Mouse (Mus musculus) heart, adult 9 months (tissue): Measurements from ENCODE around the gene Elmod3.

ENCODE experiments used
- DNase-seq, 2 experiments: peaks; one replicate each; pipeline ENCODE4 v3.0.0; 2022; ENCODE audit warnings: low spot score in 2 of 2

Elmod3 gene

DNA sequence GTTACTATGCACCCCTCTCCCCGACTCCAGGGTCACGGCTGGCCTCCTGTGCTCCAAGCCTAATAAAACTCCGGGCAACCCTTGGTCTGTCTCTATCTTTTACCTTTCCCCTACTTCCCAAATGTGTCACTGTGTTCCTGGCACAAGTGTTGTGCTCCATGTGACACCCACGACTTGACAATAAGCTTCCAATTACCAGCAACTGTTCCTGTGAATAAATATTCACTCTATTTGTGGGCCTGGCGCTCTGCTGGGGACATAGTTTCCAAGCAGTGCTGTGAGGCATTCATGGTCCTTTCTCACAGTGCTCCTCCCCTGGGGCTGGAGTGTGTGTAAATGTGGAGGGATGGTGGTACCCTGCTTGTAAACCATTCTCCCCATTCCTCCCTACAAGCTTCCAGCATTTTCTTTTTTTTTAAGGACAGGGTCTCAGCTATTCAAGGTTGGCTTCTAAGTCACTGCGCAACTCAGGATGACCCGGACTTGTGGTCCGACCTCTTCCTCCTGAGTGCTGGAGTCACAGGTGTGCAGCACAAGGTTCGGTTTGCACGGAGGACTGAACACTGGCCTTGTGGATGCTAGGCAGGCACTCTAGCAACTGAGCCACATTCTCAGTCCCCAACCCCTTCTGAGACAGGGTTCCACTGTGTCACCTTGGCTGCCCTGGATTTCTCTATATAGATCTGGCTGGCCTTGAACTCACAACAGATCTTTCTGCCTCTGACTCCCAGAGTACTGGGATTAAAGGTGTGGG is 27.4 kb downstream of the Elmod3 start:
- peak; percentile 49 to 63 for DNase-seq

DNA sequence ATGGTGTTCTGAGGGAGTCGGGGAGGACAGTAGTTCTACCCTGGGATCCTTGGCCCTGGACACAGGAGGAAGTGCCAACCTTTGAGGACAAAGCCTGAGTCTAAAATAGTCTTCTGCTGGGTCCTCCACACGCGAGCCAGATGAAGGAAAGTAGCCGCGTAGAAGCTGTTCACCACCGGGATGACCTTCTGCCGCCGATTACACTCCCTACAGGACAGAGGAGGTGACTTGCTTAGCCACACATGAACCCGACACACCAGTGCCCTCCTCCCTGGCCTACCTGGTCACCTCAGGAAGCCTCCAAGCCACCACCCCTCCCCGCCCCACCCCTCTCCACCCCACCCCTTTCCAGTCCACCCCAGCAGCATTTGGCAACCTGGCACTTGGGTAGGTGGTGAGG is 29.5 kb downstream of the Elmod3 start:
- DNase-seq, result no peak

DNA sequence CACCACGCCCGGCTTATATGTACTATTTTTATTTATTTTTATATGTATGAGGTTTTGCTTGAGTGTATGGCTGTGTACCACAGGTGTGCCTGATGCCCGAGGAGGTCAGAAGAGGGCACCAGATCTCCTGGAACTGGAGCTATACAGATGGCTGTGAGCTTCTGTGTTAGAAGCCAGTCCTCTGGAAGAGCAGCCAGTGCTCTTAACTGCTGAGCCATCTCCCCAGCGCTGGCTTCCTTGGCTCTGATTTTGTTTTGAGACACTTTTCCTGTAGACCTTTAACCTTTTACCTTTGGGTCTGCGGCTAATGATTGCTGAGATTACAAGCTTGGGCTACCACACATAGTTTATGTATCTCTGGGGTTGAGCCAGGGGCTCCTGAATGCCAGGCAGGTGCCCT is 30.7 kb downstream of the Elmod3 start:
- DNase-seq, result no peak

DNA sequence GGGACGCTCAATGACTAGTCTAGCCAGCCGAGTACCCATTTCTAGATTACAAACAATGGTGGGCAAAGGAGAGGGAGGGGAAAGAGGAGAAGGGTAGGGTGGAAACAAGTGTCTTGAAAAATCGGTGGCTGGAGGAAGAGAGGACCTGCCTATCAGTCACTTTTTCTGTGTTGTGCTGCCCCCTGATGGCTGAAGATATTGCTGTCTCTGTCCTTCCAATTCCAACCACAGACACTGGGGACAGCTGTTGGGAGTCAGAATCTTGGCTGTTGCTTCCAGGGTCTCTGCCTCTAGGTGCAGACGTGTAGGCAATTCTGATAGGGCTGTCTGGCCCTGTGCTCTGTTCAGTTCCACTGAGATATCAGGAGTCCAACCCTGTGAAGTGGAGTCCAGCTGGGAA is 32.2 kb downstream of the Elmod3 start:
- DNase-seq, result peak; percentile 74 to 88

DNA sequence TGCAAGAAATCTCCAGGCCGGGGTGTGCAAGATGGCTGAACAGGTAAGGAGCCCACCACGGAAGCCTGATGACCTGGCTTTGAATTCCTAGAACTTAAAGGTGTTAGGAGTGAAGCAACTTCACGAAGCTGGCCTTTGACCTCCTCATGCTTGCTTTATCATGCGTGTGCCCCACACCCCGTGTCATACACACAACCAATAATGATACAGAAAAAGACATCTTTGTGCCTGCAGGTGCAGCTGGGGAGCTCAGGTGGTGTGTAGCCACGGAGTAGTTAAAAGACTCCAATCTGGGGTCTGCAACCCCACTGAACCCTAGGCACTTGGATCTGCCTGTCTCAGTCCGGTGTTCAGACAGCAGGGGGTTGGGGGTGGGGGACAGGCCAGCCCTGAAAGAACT is 32.7 kb downstream of the Elmod3 start:
- DNase-seq, result no peak

DNA sequence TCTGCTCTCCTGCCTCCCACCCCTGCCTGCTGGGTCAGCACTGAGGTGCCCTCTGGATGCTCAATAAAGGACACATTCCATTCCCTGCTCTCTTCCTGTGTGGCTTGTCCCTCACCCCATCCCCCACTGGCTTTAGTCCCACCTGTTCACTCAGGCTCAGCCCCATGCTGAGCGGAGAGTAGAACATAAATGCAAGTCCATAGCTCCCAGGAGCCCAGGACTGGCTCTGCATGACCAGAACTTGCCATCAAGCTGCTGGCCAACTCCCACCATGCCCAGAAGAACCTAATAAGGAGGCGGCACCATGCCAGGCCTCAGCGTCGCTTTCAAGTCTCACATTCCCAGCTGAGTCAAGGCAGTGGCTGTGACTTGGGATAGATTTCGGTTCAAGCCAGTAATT is 35.3 kb downstream of the Elmod3 start:
- no peak for DNase-seq

DNA sequence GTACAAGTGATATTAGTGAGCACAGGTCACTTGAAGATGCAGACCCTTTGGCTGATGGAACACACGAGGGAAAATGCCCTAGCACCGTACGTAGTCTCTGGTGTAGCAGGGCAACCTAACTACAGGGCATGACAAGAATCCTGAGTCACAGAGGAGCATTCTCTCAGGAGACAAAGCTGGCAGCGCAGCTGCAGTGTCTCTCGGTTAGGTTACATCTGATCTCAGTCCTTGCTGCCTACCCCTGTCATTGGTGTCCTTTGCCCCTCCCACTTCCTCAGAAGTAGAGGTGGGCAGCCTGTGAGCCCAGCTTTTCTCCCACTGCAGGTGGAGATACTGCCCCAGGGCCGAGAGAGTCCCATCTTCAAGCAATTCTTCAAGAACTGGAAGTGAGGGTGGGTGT is 35.7 kb downstream of the Elmod3 start:
- DNase-seq, result no peak

DNA sequence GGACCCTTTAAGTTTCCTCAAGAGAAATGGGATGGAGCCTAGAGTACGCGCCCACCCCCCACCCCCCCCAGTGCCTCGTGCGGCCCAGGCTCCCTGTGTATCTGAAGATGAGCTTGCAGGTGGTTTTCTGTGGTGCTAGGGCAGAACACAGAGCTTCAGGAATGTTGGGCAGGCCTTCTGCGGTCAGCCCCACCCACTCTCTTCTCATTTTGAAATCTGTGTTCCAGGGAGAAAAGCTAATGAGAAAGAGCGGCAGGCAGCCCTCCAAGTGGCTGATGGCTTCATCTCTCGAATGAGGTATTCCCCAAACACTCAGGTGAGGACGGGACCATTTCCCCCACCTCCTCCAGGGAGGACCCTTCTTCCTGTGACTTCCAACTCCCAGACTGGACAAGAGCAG is 37.4 kb downstream of the Elmod3 start:
- DNase-seq, result no peak

DNA sequence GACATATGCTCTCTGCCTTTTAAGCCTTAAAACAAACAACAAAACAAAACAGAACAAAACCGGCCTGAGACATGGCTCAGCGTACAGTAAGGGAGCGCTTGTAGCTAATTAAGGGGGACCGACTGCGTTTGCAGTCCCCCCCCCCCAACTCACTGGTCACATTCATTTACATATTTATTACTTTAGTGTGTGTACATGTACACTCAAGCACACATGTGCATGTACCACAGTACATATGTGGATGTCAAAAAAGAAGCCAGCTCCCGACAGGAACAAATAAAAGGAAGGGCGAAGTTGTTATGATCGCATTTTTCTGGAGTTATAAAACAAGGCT is 45.2 kb downstream of the Elmod3 start:
- no peak for DNase-seq

DNA sequence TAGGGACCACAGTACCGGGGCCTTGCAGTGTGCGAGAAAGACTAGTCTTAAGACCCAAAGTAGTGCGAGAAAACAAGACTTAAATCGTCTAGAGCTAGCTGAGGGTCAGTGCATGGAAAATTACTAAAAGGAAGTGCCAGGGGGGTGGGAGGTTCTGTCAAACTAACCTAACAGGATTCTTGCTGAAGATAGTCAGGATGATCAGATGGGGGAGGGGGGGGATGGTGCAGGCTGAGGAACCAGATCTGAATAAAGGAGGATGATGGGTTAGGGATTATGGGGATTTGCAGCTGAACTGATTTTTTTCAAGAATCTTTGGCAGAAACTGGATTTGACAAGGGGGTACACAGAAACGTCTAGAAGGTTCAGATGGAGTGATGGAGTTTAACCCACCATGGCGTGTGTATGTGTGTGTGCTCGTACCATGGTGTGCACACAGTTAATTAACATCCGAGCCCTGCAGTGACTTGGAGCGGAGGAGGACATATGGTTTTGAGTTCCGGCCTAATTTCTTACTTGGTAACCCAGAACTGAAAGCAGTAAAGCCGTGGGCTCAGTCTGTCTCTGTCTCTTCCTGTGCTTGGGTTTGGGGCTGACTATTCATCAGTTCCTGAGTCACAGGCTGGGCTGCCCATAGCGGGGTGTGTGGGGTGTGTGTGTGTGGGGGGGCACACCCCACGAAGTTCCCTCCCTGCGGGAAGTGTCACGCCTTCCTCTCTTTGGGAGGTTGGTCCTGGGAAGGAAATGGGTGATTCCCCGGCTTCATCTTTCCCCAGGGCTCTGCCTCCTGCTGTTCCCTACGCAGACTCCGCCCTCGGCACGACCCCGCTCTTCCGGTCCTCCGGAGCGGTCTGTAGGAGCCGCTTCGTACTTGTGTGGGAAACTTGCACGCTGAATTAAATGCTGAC is 45.8 kb downstream of the Elmod3 start:
- DNase-seq, result peak; percentile 81 to 86

DNA sequence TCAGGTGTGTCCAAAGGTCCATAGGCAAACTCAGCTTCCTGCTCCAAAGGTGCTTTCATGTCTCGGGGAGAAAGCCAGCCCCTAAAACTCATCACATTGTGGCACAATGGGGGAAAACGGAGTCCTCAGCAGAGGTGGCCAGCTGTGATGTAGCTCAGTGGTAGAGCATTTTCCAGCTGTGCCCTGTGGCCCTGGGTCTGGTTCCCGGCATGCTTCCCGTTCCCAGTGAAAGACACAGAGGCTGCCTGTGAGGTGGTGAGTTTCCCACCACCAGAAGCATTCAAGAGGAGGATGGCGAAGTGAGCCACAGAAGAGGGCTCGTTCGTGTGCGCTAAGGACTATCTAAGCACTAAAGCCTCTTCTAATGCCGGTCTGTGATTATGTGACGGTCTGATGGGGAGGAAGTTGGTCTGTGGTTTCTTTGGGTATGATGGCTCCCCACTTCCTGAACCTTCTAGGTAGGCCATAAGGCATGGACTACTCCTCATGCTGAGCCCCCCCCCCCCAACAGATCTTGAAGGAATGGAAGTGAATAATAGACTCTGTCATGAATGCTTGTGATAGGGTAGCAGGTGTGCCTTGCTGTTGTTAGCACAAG is 47.6 kb downstream of the Elmod3 start:
- DNase-seq, result no peak

DNA sequence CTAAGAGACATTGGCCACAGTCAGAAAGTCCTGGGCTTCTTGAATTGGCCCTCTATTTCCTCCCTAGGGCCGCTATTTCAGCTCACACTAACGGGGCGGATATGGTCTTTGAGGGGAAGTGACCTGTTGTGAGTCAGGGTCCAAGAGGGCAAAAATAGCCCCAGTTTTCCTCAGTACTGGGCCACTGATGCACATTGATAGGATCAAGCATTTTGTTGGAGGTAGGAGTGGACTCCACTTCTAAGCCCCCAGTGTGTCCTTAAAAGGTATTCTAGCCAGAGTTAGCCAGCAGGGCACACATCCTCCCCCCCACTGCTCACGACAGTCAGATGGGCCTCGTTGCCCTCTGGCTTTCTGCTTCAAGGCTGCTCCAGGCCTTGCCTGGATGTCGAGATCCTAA is 48.2 kb downstream of the Elmod3 start:
- DNase-seq, result no peak

DNA sequence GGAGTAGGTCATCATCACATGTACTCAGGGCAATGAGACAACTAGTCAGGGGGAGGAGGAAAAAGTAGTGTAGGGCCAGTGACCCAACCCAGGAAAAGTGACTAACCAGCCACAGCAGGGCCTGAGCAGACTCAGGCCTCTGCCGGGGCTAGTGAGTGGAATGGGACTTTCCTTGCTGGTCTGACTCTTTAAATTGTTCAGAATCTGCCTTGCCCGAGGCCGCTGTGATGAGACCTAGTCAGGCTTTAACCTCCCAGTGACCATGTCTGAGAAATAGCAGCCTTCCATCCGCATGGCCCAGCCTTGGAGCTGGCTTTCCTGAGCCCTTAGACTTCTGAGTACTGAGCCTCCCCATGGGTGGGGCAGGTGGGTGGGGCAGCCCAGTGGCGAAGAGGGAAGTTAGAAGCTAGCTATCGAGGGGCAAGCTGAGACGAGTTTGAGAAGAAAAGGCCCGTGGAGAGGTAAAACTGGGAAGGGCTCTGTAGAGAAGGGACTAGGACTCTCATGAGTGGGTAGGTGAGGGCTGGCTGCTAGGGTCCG is 49.1 kb downstream of the Elmod3 start:
- DNase-seq, result peak; percentile 68 to 71

DNA sequence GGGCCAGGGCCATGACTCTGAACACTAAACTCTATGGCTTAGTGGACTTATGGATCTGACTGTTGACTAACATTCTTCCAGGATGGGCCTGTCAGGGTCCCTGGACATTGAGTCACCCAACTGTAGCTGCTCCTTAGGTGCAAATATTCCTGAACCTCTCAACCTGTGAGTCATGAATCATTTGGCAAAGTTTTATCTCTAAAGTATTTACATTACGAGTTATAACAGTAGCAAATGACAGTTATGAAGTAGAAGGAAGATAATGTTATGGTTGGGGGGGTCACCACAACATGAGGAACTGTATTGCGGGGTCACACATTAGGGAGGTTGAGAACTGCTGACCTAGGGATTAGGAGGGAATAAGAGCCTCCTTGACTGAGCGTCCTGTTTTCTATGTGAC is 50.4 kb downstream of the Elmod3 start:
- no peak for DNase-seq

DNA sequence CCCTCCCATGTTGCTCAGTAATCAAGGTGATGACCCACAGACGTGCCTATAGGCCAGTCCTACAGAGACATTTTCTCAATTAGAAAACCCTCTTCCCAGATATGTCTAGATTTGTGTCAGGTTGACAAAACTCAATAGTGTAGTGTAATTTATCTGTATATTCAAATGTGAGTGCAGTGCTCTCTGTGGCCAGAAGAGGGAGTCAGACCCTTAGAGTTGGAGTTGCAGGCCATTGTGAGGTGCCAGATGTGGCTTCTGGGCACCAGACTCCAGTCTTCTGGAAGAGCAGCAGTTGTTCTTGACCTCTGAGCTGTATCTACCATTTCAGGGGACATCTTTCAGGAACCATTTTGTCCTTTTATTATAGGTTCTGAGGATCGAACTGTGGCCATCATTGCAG is 51.1 kb downstream of the Elmod3 start:
- DNase-seq, result no peak

DNA sequence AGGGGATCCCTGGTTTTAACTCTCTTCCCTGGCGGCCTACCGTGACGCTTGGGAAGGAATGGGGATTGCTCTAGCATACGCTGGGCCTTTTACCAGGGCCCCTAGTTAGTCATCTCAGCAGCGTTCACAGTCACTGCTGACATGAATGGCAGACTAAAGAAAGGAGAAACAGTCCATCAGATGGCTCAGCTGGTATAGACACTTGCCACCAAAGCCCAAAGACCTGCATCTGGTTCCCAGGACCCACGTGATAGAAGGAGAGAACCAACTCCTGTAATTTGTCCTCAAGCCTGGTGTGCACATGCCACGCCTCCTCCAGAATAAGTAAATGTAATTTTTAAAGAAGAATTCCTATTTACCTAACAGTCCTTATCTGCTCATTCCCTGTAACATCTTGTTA is 52.8 kb downstream of the Elmod3 start:
- no peak for DNase-seq

DNA sequence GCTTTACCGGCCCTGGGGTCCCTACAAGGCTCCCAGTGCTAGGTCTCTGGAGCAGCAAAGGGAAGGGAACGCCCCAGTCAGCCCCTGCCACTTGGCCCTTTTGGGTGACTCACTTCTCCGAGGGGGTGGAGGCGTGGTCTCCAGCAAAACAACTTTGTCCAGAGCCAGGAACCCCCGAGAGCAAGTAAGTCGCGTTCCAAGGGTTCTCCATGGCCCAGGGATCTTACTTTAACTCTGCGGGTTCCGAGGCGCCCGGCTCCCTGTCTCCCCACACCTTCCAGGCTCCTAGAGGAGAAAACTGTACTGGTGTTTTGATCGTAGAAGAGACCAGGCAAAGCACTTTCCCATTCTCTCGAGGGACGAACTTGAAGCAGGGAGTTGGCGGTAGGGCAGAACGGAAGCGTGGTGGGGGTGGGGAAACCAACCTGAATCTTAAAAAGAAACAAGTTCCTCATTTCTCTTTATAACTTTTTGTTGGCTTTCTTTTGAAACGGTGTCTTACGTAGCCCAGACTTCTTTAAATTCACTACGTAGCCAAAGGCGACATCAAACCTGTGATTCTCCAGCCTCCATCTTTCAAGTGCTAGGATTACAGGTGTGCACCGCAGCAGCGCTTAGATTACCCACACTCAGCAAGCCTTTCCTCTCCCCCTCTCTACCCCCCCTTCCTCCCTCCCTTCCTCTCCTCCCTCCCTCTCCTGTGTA is 53.8 kb downstream of the Elmod3 start, which contains the start of gene Capg:
TSS of gene Capg (plus strand) at position 109 of the 705 bp plus-strand sequence.
- peak; percentile 66 to 68 for DNase-seq

DNA sequence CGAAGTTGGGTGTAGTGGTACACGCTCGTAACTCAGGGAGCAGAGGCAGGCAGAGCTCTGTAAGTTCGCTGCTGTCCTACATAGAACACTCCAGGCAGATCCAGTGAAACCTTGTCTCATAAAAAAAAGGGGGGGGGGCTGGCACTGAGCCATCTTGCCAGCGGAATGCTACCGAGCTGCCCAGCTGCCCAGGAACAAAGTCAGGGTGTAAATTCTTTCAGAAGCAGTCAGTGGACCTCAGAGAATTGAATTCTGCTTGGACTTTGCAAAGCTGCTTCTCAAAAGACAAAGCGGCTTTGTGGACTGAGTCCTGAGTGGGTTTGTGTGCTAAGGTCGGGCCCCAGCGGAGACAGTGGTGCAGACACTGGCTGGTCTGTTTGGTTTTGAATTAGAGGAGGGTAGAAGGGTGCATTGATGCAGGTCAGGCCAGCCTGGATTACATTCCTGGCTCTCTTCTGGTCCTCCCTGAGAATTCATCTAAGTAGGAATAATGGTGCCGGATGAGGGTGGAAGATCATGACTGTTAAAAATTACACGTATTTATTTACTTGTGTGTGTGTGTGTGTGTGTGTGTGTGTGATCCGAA is 54.9 kb downstream of the Elmod3 start:
- DNase-seq, result no peak

DNA sequence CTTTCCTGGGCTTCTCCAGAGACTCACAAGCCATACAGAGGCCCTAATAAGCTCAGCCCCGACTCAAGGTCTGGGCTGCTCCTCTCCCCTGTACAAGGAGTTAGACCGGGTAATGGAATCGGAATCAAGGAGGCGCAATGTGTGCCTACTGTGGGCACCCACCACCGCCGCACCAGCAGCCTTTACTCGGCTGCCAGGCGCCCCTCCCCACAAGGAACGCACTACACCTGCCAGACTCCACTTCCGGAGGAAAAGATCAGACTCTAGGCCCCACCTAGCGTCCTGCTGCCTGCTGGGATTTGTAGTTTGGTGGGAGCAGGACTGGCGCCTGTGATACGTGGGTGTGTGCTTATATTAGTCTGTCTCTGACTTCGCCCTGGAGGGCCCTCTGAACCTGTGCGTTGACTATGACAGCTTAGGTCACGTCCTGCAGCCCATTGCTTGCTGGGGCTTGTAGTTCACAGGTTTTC is 59.6 kb downstream of the Elmod3 start:
- DNase-seq, result peak; percentile 91 to 92

DNA sequence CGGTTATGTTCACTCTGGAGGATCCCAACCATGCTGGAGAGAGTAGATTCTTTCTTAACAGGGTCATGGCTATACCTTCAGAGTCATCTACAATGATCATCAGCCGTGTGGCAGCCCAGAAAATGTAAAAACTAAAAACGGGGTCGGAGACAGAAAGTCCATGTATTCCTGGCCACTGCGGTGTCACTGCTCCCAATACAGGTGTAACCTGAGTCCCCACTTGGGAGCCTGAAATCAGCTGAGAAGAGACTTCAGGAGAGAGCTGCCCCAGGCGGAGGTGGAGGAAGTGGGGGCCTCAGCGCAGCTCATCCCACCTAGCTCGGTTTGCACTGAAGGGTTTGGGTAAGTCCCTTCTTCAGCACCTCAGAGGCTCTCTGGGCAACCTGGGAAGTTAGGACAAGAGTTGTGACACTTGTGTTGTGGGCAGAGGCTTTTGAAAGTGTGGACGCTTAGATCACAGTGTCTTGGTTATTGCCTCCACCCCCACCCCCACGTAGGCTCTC is 60.2 kb downstream of the Elmod3 start:
- no peak for DNase-seq

DNA sequence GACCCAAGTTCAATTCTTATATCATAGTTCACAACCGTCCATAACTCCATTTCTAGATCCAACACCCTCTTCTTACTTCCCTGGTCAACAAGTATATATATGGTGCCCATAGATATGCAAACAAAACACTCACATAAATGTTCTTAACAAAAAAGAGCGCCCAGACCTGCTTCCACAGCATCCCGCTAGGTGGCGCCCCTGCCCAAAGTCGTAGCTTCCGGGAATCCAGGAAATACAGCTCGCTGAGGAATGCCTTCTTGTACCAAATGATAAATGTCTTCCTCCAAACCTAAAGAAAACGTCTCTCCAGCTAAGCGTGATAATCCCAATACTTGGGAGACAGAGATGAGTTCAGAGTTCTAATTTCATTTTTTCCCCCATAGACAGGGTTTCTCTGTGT is 63.0 kb downstream of the Elmod3 start:
- peak in 1 of 2 experiments; percentile 80 for DNase-seq
